Mouse (Mus musculus): Measurements from ENCODE around the gene Prelid1.

GRCm38 (mm10) chr13:55361974-55362452 lies 41.7 kb downstream of the Prelid1 start:
- no peak for TF ChIP-seq CTCF (IDR thresholded peaks at IDR 0.05; ENCODE audit: borderline replicate concordance, control insufficient read depth, extremely low read depth, insufficient read depth, low read length, poor library complexity)
- TF ChIP-seq POLR2A (IDR thresholded peaks at IDR 0.05; ENCODE audit: control insufficient read depth, extremely low read depth, insufficient read depth, low read length, poor library complexity), result no peak
